Mouse (Mus musculus) midbrain, embryonic 16.5 days (tissue): ENCODE results near the gene Sox4. TPM values are rescaled to one million over a fixed set of nuclear protein-coding genes. Genes with fewer than 3 reads are reported as not detected.

Experiments
- ATAC-seq: fragments of 200-750 bp; cut with Nextera tagmentation; 2 replicates; pipeline ENCODE4 v1.8.0; 2017; ENCODE audit warnings: moderate TSS enrichment
- H3K27ac ChIP-seq: fragments of 300-500 bp; sonication (generic); 2 replicates; pipeline ENCODE4 v1.5.1; 2014; ENCODE audit warnings: mild to moderate bottlenecking, low read length, mixed read lengths
- H3K27me3 ChIP-seq: fragments of 300-500 bp; sonication (generic); 2 replicates; pipeline ENCODE4 v1.6.1; 2014; ENCODE audit warnings: low read depth, low read length, mixed read lengths; ENCODE audit not compliant: control insufficient read depth, insufficient read depth
- H3K36me3 ChIP-seq: fragments of 300-500 bp; sonication (generic); 2 replicates; pipeline ENCODE4 v1.6.1; 2014; ENCODE audit warnings: mild to moderate bottlenecking, low read length, moderate library complexity, mixed read lengths; ENCODE audit not compliant: control insufficient read depth, insufficient read depth
- H3K4me1 ChIP-seq: fragments of 300-500 bp; sonication (generic); 2 replicates; pipeline ENCODE4 v1.6.1; 2014; ENCODE audit warnings: mild to moderate bottlenecking, low read length, mixed read lengths; ENCODE audit not compliant: control insufficient read depth, insufficient read depth
- H3K4me2 ChIP-seq: fragments of 300-500 bp; sonication (generic); 2 replicates; pipeline ENCODE4 v1.6.1; 2014; ENCODE audit warnings: mild to moderate bottlenecking, low read length, mixed read lengths
- H3K4me3 ChIP-seq: fragments of 300-500 bp; sonication (generic); 2 replicates; pipeline ENCODE4 v1.5.1; 2014; ENCODE audit warnings: low read depth, mild to moderate bottlenecking, low read length, moderate library complexity, mixed read lengths
- H3K9ac ChIP-seq: fragments of 300-500 bp; sonication (generic); 2 replicates; pipeline ENCODE4 v1.6.1; 2014; ENCODE audit warnings: low read depth, low read length, mixed read lengths
- H3K9me3 ChIP-seq: fragments of 300-500 bp; sonication (generic); replicated peaks from 2 replicates; pipeline ENCODE4 v1.6.1; 2014; ENCODE audit warnings: mild to moderate bottlenecking, low read length, mixed read lengths; ENCODE audit not compliant: control insufficient read depth, poor library complexity, severe bottlenecking
- WGBS: fragments of 180-500 bp; shearing (Covaris S2); extraction: QIAGEN DNeasy Blood & Tissue Kit; methylation state at CpG from one replicate; pipeline ENCODE4 v1.1.7; 2014; 5-methylcytosine and 5-hydroxymethylcytosine counted together
- polyA plus RNA-seq: library from polyadenylated mRNA; unstranded; fragments of >200 nt; fragmentation: Nextera tagmentation; extraction: Ambion mirVana; gene quantifications from 2 replicates; pipeline ENCODE4 v1.2.1, GENCODE M21; 2015

The Sox4 gene
- 158 and 160 TPM in 2 replicates for polyA plus RNA-seq

GRCm38 (mm10) chr13:28953581-28953991, at the start of gene Sox4:
Sox4 (minus strand) TSS chr13:28953713.
- Histone ChIP-seq H3K9me3 (no peaks in the 10 kb centered on the region), H3K27ac (peak within 1 kb of the TSS; percentile 97), H3K4me1 (peaks cover 9% of the 10 kb centered on the region; the same call in 1 of the 2 replicates), H3K4me2 (peak within 1 kb of the TSS; percentile 59), H3K27me3 (no peaks in the 10 kb centered on the region), H3K9ac (peak within 1 kb of the TSS; percentile 92), H3K4me3 (peak within 1 kb of the TSS; percentile 100), H3K36me3 (no peaks in the 10 kb centered on the region)
- ATAC-seq = peak; percentile 93
- 0% methylated on average over 19 of the region's 19 CpGs for whole genome bisulfite sequencing

- Histone ChIP-seq H3K9me3 (no peaks in the 10 kb centered on the region), H3K27me3 (no peaks in the 10 kb centered on the region), H3K4me2 (no peak overlapping the region), H3K9ac (no peak overlapping the region), H3K36me3 (no peaks in the 10 kb centered on the region), H3K4me1 (peaks cover 5% of the 10 kb centered on the region; the same call in 1 of the 2 replicates), H3K27ac (no peak overlapping the region), H3K4me3 (no peak overlapping the region)
- 74% methylated on average over 7 of the region's 7 CpGs for WGBS
- no peak for ATAC-seq
These were observed 38.6 kb upstream of the Sox4 start for GRCm38 (mm10) chr13:28991899-28992664.

- H3K27me3 ChIP-seq = no peaks in the 10 kb centered on the region
- H3K4me3 ChIP-seq = no peak overlapping the region
- no peak overlapping the region for H3K9ac ChIP-seq
- H3K4me2 ChIP-seq = no peak overlapping the region
- peaks cover 5% of the 10 kb centered on the region; the same call in 1 of the 2 replicates for H3K4me1 ChIP-seq
- H3K36me3 ChIP-seq = no peaks in the 10 kb centered on the region
- WGBS = 42% methylated on average over 16 of the region's 16 CpGs
- H3K9me3 ChIP-seq = no peaks in the 10 kb centered on the region
- ATAC-seq = 0 out of 2 replicates have a peak, but pooled peaks have one; percentile 32
- no peak overlapping the region for H3K27ac ChIP-seq
These were observed 35.5 kb upstream of the Sox4 start for GRCm38 (mm10) chr13:28988751-28989703.

GRCm38 (mm10) chr13:28980681-28981080, 27.2 kb upstream of the Sox4 start:
- Histone ChIP-seq H3K9me3 (peaks cover 4% of the 10 kb centered on the region; the same call in 1 of the 2 replicates), H3K27ac (no peak overlapping the region), H3K4me2 (no peak overlapping the region), H3K27me3 (no peaks in the 10 kb centered on the region), H3K4me3 (no peak overlapping the region), H3K36me3 (no peaks in the 10 kb centered on the region), H3K4me1 (no peaks in the 10 kb centered on the region), H3K9ac (no peak overlapping the region)
- WGBS = 68% methylated on average over 3 of the region's 4 CpGs
- ATAC-seq = no peak

- WGBS = 90% methylated on average over 4 of the region's 4 CpGs
- Histone ChIP-seq H3K4me1 (no peaks in the 10 kb centered on the region), H3K4me3 (no peak overlapping the region), H3K36me3 (no peaks in the 10 kb centered on the region), H3K9me3 (peaks cover 4% of the 10 kb centered on the region; the same call in 1 of the 2 replicates), H3K9ac (no peak overlapping the region), H3K4me2 (no peak overlapping the region), H3K27ac (no peak overlapping the region), H3K27me3 (no peaks in the 10 kb centered on the region)
- no peak for ATAC-seq
These were observed 21.5 kb upstream of the Sox4 start for GRCm38 (mm10) chr13:28975011-28975410.

GRCm38 (mm10) chr13:28974597-28974996, 21.1 kb upstream of the Sox4 start:
- H3K4me1 ChIP-seq = no peaks in the 10 kb centered on the region
- no peak overlapping the region for H3K9ac ChIP-seq
- H3K27me3 ChIP-seq = no peaks in the 10 kb centered on the region
- no peak overlapping the region for H3K4me2 ChIP-seq
- WGBS = 73% methylated on average over 5 of the region's 5 CpGs
- H3K27ac ChIP-seq = no peak overlapping the region
- no peak for ATAC-seq
- H3K36me3 ChIP-seq = no peaks in the 10 kb centered on the region
- H3K9me3 ChIP-seq = peaks cover 4% of the 10 kb centered on the region; the same call in 1 of the 2 replicates
- H3K4me3 ChIP-seq = no peak overlapping the region

- H3K9ac ChIP-seq = no peak overlapping the region
- peaks cover 9% of the 10 kb centered on the region; the same call in 1 of the 2 replicates for H3K4me1 ChIP-seq
- no peak overlapping the region for H3K27ac ChIP-seq
- H3K36me3 ChIP-seq = no peaks in the 10 kb centered on the region
- no peak overlapping the region for H3K4me2 ChIP-seq
- H3K9me3 ChIP-seq = no peaks in the 10 kb centered on the region
- H3K27me3 ChIP-seq = no peaks in the 10 kb centered on the region
- no peak overlapping the region for H3K4me3 ChIP-seq
- ATAC-seq = no peak
- 97% methylated on average over 8 of the region's 8 CpGs for WGBS
These were observed 7.4 kb upstream of the Sox4 start for GRCm38 (mm10) chr13:28960916-28961315.

- peaks cover 11% of the 10 kb centered on the region; the same call in 1 of the 2 replicates for H3K4me1 ChIP-seq
- H3K4me2 ChIP-seq = peak overlapping the region; percentile 96
- H3K9me3 ChIP-seq = no peaks in the 10 kb centered on the region
- peak overlapping the region; percentile 65 for H3K4me3 ChIP-seq
- peak; percentile 81 for ATAC-seq
- under 1% methylated on average over 30 of the region's 31 CpGs for WGBS
- peak overlapping the region; percentile 89 for H3K9ac ChIP-seq
- H3K27ac ChIP-seq = peak overlapping the region; percentile 99
- no peaks in the 10 kb centered on the region for H3K36me3 ChIP-seq
- no peaks in the 10 kb centered on the region for H3K27me3 ChIP-seq
These were observed 6.0 kb upstream of the Sox4 start for GRCm38 (mm10) chr13:28959458-28959978.
